Comparison of ENCODE assay signal across 8 mouse cellular contexts in genomic region chr16:16982636-16983035, GRCm38 (mm10). TPM values are rescaled to one million over a fixed set of nuclear protein-coding genes. Genes with fewer than 3 reads are reported as not detected.
DNase-seq lines count a peak whose midpoint lies in the region; ATAC-seq and TF ChIP-seq lines count a peak whose summit lies in the region.

No protein-coding gene starts in this region.

- peak overlapping the region; percentile 82 for H3K9ac ChIP-seq in heart, embryonic 13.5 days
- peak overlapping the region; percentile 93 for H3K9ac ChIP-seq in hindbrain, embryonic 11.5 days (ENCODE audit: low read depth, low read length)
- peak overlapping the region; percentile 94 for H3K9ac ChIP-seq in midbrain, embryonic 12.5 days (replicated peaks)

- peaks cover 4% of the 10 kb centered on the region; the same call in 1 of the 2 replicates for H3K36me3 ChIP-seq in heart, embryonic 13.5 days
- peaks cover 17% of the 10 kb centered on the region for H3K36me3 ChIP-seq in G1E (replicated peaks)
- H3K36me3 ChIP-seq in hindbrain, embryonic 11.5 days (ENCODE audit: control insufficient read depth, insufficient read depth, low read length) = no peaks in the 10 kb centered on the region
- peaks cover 3% of the 10 kb centered on the region; the same call in 1 of the 2 replicates for H3K36me3 ChIP-seq in midbrain, embryonic 12.5 days

- no peaks in the 10 kb centered on the region for H3K27me3 ChIP-seq in heart, embryonic 13.5 days (replicated peaks)
- H3K27me3 ChIP-seq in G1E (ENCODE audit: insufficient read depth, low read length) = peaks cover 12% of the 10 kb centered on the region
- H3K27me3 ChIP-seq in hindbrain, embryonic 11.5 days (ENCODE audit: control insufficient read depth, insufficient read depth, low read length) = no peaks in the 10 kb centered on the region
- H3K27me3 ChIP-seq in midbrain, embryonic 12.5 days = no peaks in the 10 kb centered on the region

- peak overlapping the region; percentile 84 for H3K4me2 ChIP-seq in heart, embryonic 13.5 days
- H3K4me2 ChIP-seq in hindbrain, embryonic 11.5 days (replicated peaks; ENCODE audit: low read depth, low read length) = peak overlapping the region; percentile 58
- peak overlapping the region; percentile 60 for H3K4me2 ChIP-seq in midbrain, embryonic 12.5 days (replicated peaks)

- DNase-seq in heart, adult 18-20 months = no peak
- DNase-seq in G1E (ENCODE audit: low spot score) (no peak), MN1 (ENCODE audit: low spot score) (no peak)
- DNase-seq in hindbrain, embryonic 11.5 days (ENCODE audit: low spot score) = no peak
- DNase-seq in cerebellum, adult 11 months = no peak
- DNase-seq in adrenal gland, postnatal 36 days = no peak

- H3K4me3 ChIP-seq in heart, embryonic 13.5 days = peak overlapping the region; percentile 88
- H3K4me3 ChIP-seq in G1E (ENCODE audit: low read depth, low read length) = peak overlapping the region; percentile 96
- peak overlapping the region; percentile 98 for H3K4me3 ChIP-seq in hindbrain, embryonic 11.5 days (ENCODE audit: low read depth, low read length)
- H3K4me3 ChIP-seq in midbrain, embryonic 12.5 days = peak overlapping the region; percentile 94

- no peak for ATAC-seq in heart, embryonic 13.5 days (ENCODE audit: extremely low read depth, insufficient number of reproducible peaks, low FRiP score, low TSS enrichment)
- ATAC-seq in G1E (ENCODE audit: extremely low read depth, insufficient number of reproducible peaks, low FRiP score, poor library complexity, severe bottlenecking) = no peak
- peak; percentile 68 for ATAC-seq in hindbrain, embryonic 11.5 days (ENCODE audit: low FRiP score)
- peak; percentile 63 for ATAC-seq in midbrain, embryonic 12.5 days (ENCODE audit: low FRiP score, low read depth)

- H3K9me3 ChIP-seq in heart, embryonic 13.5 days = no peaks in the 10 kb centered on the region
- H3K9me3 ChIP-seq in G1E (replicated peaks) = no peaks in the 10 kb centered on the region
- no peaks in the 10 kb centered on the region for H3K9me3 ChIP-seq in hindbrain, embryonic 11.5 days (ENCODE audit: control insufficient read depth, low read length)
- H3K9me3 ChIP-seq in midbrain, embryonic 12.5 days = no peaks in the 10 kb centered on the region

- WGBS in heart, embryonic 13.5 days = 33% methylated on average over 1 of the region's 2 CpGs
- WGBS in hindbrain, embryonic 11.5 days = 57% methylated on average over 2 of the region's 2 CpGs
- 60% methylated on average over 1 of the region's 2 CpGs for WGBS in midbrain, embryonic 12.5 days

- no peak for TF ChIP-seq CTCF in G1E (IDR thresholded peaks at IDR 0.05; ENCODE audit: low read depth, low read length)

- peak overlapping the region; percentile 20; the same call in 1 of the 2 replicates for H3K27ac ChIP-seq in heart, embryonic 13.5 days (replicated peaks)
- no peak overlapping the region for H3K27ac ChIP-seq in hindbrain, embryonic 11.5 days (ENCODE audit: low read depth, low read length)
- peak overlapping the region; percentile 92; the same call in 1 of the 2 replicates for H3K27ac ChIP-seq in midbrain, embryonic 12.5 days (replicated peaks)

- peaks cover 30% of the 10 kb centered on the region for H3K4me1 ChIP-seq in heart, embryonic 13.5 days
- peaks cover 34% of the 10 kb centered on the region for H3K4me1 ChIP-seq in G1E (ENCODE audit: insufficient read depth, low read depth, low read length)
- no peaks in the 10 kb centered on the region for H3K4me1 ChIP-seq in hindbrain, embryonic 11.5 days (replicated peaks; ENCODE audit: control insufficient read depth, insufficient read depth, low read length)
- H3K4me1 ChIP-seq in midbrain, embryonic 12.5 days = peaks cover 22% of the 10 kb centered on the region

RNA-seq across cellular contexts. Expression of gene Mapk1, which starts 0.5 kb away (rescaled TPM):
- 112 and 125 TPM in 2 replicates for polyA plus RNA-seq in heart, embryonic 13.5 days (2015; fragmentation: Nextera tagmentation; extraction: Ambion mirVana)
- total RNA-seq in heart, adult 18-20 months (2021) = 100 to 1,000 TPM in 1 of 2 experiments, 10 to 100 TPM in 1; 94.8 to 112 TPM
- 248 and 276 TPM in 2 replicates for total RNA-seq in G1E (2014; fragmentation: Nextera tagmentation)
- 173 and 180 TPM in 2 replicates for total RNA-seq in G1E (2017)
- 54.2 and 72.7 TPM in 2 replicates for polyA plus RNA-seq in G1E (2012)
- 199 and 208 TPM in 2 replicates for polyA plus RNA-seq in hindbrain, embryonic 11.5 days (2014; fragmentation: Nextera tagmentation; extraction: Ambion mirVana)
- polyA plus RNA-seq in midbrain, embryonic 12.5 days (2016; fragmentation: Nextera tagmentation; extraction: Ambion mirVana) = 167 TPM in 2 replicates
- 100 to 1,000 TPM; 183 to 200 TPM for total RNA-seq in adrenal gland, postnatal 36 days (2021)

Comparison
In these comparisons a context has a peak if more than half of its experiments do, and no peak if none do; other contexts are left out.
1. ATAC-seq: peak in hindbrain, embryonic 11.5 days (single experiment) and midbrain, embryonic 12.5 days (single experiment); none in heart, embryonic 13.5 days (single experiment) and G1E (single experiment).
2. Peak in every context shown above with its lines, with median percentiles within 50 percentile points of each other: H3K4me2 ChIP-seq, H3K4me3 ChIP-seq and H3K9ac ChIP-seq.